Mouse (Mus musculus) ES-E14 (cell line): Measurements from ENCODE around the gene Pnp2. TPM values are rescaled to one million over a fixed set of nuclear protein-coding genes. Genes with fewer than 3 reads are reported as not detected.

Experiments used
- DNase-seq: peaks from one replicate; pipeline ENCODE4 v3.0.0-alpha.2; 2013; ENCODE audit warnings: low read depth, low spot score
- H3K27ac ChIP-seq: 2 replicates; pipeline ENCODE4 v1.5.1; 2012; ENCODE audit warnings: low read depth, mild to moderate bottlenecking, low read length, moderate library complexity, mixed read lengths; ENCODE audit not compliant: poor library complexity, insufficient read depth, severe bottlenecking
- H3K36me3 ChIP-seq: 2 replicates; pipeline ENCODE4 v1.6.1; 2012; ENCODE audit warnings: mild to moderate bottlenecking, low read length, moderate library complexity, mixed read lengths; ENCODE audit not compliant: control insufficient read depth, poor library complexity, insufficient read depth, severe bottlenecking
- H3K4me1 ChIP-seq, 2 experiments: fragments of 150-350 bp in 1 of 2; sonication (generic) in 1 of 2; 2 replicates each; pipeline ENCODE4 v1.6.1; 2012; ENCODE audit warnings: low read length in 2 of 2, mild to moderate bottlenecking in 1 of 2, mixed read lengths in 1 of 2; ENCODE audit not compliant: control insufficient read depth in 2 of 2, insufficient read depth in 2 of 2, poor library complexity in 1 of 2
- H3K4me3 ChIP-seq, 2 experiments: fragments of 150-350 bp in 1 of 2; sonication (generic) in 1 of 2; 2 replicates each; pipeline ENCODE4 v1.5.1; 2012; ENCODE audit warnings: low read length in 2 of 2, low read depth in 1 of 2, mild to moderate bottlenecking in 1 of 2, mixed read lengths in 1 of 2; ENCODE audit not compliant: insufficient read depth in 1 of 2, poor library complexity in 1 of 2, severe bottlenecking in 1 of 2
- H3K9ac ChIP-seq: 2 replicates; pipeline ENCODE4 v1.6.1; 2012; ENCODE audit warnings: low read depth, mild to moderate bottlenecking, low read length, mixed read lengths; ENCODE audit not compliant: poor library complexity, insufficient read depth, severe bottlenecking
- H3K9me3 ChIP-seq: fragments of 150-350 bp; sonication (generic); 2 replicates; pipeline ENCODE4 v1.6.1; 2012; ENCODE audit warnings: low read depth, mild to moderate bottlenecking, low read length; ENCODE audit not compliant: control insufficient read depth, insufficient read depth
- CHD2 ChIP-seq: IDR thresholded peaks from 2 replicates; pipeline ENCODE4 v1.6.1; 2014; ENCODE audit warnings: mild to moderate bottlenecking, low read depth, low read length, inconsistent platforms
- HCFC1 ChIP-seq: IDR thresholded peaks from 2 replicates; pipeline ENCODE4 v1.6.1; 2012; ENCODE audit warnings: low read length, inconsistent platforms, borderline replicate concordance; ENCODE audit not compliant: insufficient read depth
- MAFK ChIP-seq: IDR thresholded peaks from 2 replicates; pipeline ENCODE4 v1.6.1; 2014; ENCODE audit warnings: mild to moderate bottlenecking, low read depth, low read length, inconsistent platforms; ENCODE audit not compliant: insufficient read depth
- ZC3H11A ChIP-seq: IDR thresholded peaks from 2 replicates; pipeline ENCODE4 v1.6.1; 2012; ENCODE audit warnings: low read depth, mild to moderate bottlenecking, inconsistent platforms, low read length, borderline replicate concordance
- ZNF384 ChIP-seq: IDR thresholded peaks from 2 replicates; pipeline ENCODE4 v1.6.1; 2012; ENCODE audit warnings: low read depth, low read length, inconsistent platforms
- in situ Hi-C, 2 experiments: fragments of 600-800 bp; cut with MboI; formaldehyde crosslinking; loops; one replicate each; pipeline ENCODE4 v1.15.1; 2025; ENCODE audit warnings: low sequenced_read_pairs in 2 of 2, inconsistent platforms in 1 of 2; ENCODE audit not compliant: unreplicated experiment in 2 of 2
- total RNA-seq: library from RNA; depleted of rRNA; stranded (reverse); fragments of 300-350 nt; gene quantifications from 2 replicates; pipeline ENCODE4 v1.2.3, GENCODE M21; 2012

Gene Pnp2
- total RNA-seq, 1 experiment: 1.1 TPM

DNA sequence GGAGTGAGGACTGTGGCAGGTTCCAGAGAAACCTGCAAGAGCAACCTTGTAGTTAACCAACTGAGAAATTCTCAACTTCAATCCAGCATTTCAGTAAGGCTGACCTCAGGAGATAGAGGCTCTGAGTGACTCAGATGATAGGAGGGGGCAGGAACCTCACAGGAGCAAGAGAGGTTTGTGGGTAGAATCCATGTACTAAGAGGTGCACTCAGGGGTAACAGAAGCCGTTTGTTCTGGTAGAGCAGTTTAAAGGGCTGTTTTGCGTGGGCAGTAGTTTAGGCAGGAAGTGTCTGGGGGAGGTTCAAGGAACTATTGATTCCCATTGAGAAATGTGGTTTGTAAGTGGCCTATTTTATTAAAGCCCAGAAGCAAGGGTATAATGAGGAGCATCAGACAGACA, 25.4 kb downstream of the Pnp2 start:
- Histone ChIP-seq H3K4me1 (peaks cover 9 to 16% of the 10 kb centered on the region in 2 experiments), H3K9me3 (no peaks in the 10 kb centered on the region), H3K9ac (no peak overlapping the region), H3K4me3 (no peak overlapping the region), H3K27ac (0 out of 2 replicates have a peak overlapping the region, but pooled peaks have one; percentile 25), H3K36me3 (no peaks in the 10 kb centered on the region)
- in situ Hi-C loops: no loop called here
- TF ChIP-seq CHD2 (no peak), ZNF384 (no peak), ZC3H11A (no peak), MAFK (no peak), HCFC1 (no peak)
- DNase-seq: no peak

DNA sequence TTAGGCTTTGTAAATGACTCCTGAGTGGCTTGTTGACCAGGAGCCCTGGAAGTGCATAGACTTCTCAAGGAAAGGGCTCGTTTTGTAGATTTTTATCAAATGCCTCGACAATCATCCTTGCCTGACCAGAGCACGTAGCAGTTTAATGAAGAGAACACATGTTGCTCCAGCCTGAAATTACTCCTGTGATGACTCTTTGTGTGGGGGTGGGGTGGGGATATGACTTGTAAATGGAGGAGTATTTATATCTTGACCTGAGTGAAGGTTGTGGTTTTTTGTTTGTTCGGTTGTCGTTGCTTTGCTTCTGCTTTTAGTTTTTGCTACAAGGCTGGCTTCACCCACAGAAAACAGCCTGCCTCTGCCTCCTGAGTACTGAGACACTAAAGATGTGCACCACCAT, 26.0 kb downstream of the Pnp2 start:
- TF ChIP-seq MAFK (no peak), ZC3H11A (no peak), HCFC1 (no peak), CHD2 (no peak), ZNF384 (no peak)

DNA sequence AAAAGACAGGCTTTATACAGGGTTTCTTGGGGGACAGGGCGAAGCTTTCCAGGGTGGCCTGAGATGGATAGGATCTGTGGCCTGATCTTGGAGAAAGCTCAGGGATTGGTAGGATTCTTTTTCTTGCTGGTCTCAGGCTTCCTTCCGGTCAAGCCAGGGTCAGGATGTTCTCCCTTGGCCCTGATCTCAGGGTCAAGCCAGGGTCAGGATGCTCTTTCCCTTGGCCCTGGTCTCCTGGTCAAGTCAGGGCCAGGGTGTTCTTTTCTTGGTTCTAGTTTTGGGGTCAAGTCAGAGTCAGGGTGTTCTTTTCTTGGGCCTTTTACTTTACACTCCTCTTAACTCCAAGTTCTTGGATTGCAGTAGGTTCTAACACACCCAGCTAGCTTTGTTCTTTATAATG, 31.9 kb downstream of the Pnp2 start:
- H3K9ac ChIP-seq: no peak overlapping the region
- TF ChIP-seq ZNF384 (no peak), MAFK (no peak), CHD2 (no peak), HCFC1 (no peak), ZC3H11A (no peak)
- no peaks in the 10 kb centered on the region for H3K4me1 ChIP-seq
- H3K4me3 ChIP-seq: no peak overlapping the region
- no peaks in the 10 kb centered on the region for H3K36me3 ChIP-seq
- no peaks in the 10 kb centered on the region for H3K9me3 ChIP-seq
- DNase-seq: no peak
- in situ Hi-C loops: no loop called here
- H3K27ac ChIP-seq: no peak overlapping the region

More for the DNA sequence above, 26.0 kb downstream of the Pnp2 start:
- H3K27ac ChIP-seq: no peak overlapping the region
- no peak overlapping the region for H3K4me3 ChIP-seq
- no peaks in the 10 kb centered on the region for H3K36me3 ChIP-seq
- no peak for DNase-seq
- no peaks in the 10 kb centered on the region for H3K9me3 ChIP-seq
- peaks cover 9 to 16% of the 10 kb centered on the region in 2 experiments for H3K4me1 ChIP-seq
- no peak overlapping the region for H3K9ac ChIP-seq
- in situ Hi-C loops: no loop called here

DNA sequence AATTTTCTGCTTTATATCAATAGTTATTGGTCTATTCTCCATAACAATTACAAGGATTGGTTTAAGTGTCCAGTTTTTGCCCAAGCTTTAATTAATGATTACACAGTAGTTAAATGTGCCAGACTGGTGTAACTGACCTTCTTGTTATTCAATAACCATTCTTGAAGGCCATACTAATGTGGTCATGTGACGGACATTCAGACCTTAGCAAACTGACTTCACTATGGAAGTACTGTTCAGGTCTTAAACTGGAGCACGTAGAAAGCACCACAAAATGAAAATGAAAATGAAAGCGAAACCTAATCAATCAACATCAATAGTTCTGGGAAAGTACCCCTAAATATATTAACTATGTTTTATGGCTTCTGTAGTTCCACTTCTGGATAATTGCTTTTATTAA, 35.2 kb downstream of the Pnp2 start:
- no peaks in the 10 kb centered on the region for H3K4me1 ChIP-seq
- in situ Hi-C loops: no loop called here
- H3K9me3 ChIP-seq: no peaks in the 10 kb centered on the region

DNA sequence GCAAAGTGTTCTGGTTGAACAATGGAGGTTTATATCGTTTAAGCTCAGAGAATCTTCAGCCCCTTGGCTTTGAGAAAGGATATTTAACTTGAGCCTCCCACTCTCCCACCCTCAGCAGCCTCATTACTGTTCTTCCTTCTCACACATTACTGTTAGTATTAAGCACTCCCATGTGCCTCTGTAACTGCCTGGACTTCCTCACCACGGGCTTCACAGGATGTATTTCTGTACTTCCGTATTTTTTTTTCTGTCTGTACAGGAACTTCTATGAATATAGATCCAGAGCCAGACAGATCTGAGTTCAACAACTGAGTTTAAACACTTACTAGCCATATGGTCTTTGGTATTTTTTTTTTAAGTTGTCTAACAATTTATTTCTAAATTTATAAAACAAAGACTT, 41.3 kb downstream of the Pnp2 start:
- in situ Hi-C loops: no loop called here
- TF ChIP-seq HCFC1 (no peak), CHD2 (no peak), ZNF384 (no peak), MAFK (no peak), ZC3H11A (no peak)
- Histone ChIP-seq H3K9ac (no peak overlapping the region), H3K9me3 (no peaks in the 10 kb centered on the region), H3K27ac (no peak overlapping the region), H3K4me1 (0 out of 4 replicates have a peak, but pooled peaks cover 0 to 1% of the 10 kb centered on the region in 2 experiments), H3K4me3 (no peak overlapping the region), H3K36me3 (no peaks in the 10 kb centered on the region)
- DNase-seq: no peak

More for the DNA sequence above, 35.2 kb downstream of the Pnp2 start:
- DNase-seq: no peak
- H3K27ac ChIP-seq: no peak overlapping the region
- H3K36me3 ChIP-seq: no peaks in the 10 kb centered on the region
- H3K9ac ChIP-seq: no peak overlapping the region
- TF ChIP-seq HCFC1 (no peak), MAFK (no peak), ZNF384 (no peak), CHD2 (no peak), ZC3H11A (no peak)
- H3K4me3 ChIP-seq: no peak overlapping the region
